Mouse (Mus musculus): ENCODE measurements at regions not wholly inside any gene's neighbourhood (a gene's known extent, or its start where the extent isn't known, plus 50 kb on each side); places are given as distances from the start of the nearest gene placed in this dataset.

- TF ChIP-seq MAFK (IDR thresholded peaks at IDR 0.05; ENCODE audit: insufficient read depth, low read depth, low read length) (no peak), ZC3H11A (IDR thresholded peaks at IDR 0.05; ENCODE audit: borderline replicate concordance, low read depth, low read length) (no peak), CHD2 (IDR thresholded peaks at IDR 0.05; ENCODE audit: low read depth, low read length) (no peak), HCFC1 (IDR thresholded peaks at IDR 0.05; ENCODE audit: borderline replicate concordance, insufficient read depth, low read length) (no peak), ZNF384 (IDR thresholded peaks at IDR 0.05; ENCODE audit: low read depth, low read length) (no peak)
Observed at GRCm38 (mm10) chr11:45622701-45623100, 229.2 kb upstream of the Clint1 start.
